Mouse (Mus musculus) myocyte (in vitro differentiated cells): ENCODE results near the gene Tmem201.

ENCODE experiments used
- CEBPB ChIP-seq: IDR thresholded peaks from 2 replicates; pipeline ENCODE4 v1.6.1; 2011; ENCODE audit warnings: mild to moderate bottlenecking, moderate library complexity; ENCODE audit not compliant: poor library complexity, insufficient read depth, severe bottlenecking
- E2F4 ChIP-seq: IDR thresholded peaks from one replicate; pipeline ENCODE4 v1.6.1; 2011; ENCODE audit warnings: mild to moderate bottlenecking, control low read depth, moderate library complexity; ENCODE audit not compliant: insufficient read depth
- POLR2A ChIP-seq: IDR thresholded peaks from one replicate; pipeline ENCODE4 v1.6.1; 2011; ENCODE audit warnings: low read depth, mild to moderate bottlenecking, control low read depth, moderate library complexity; ENCODE audit not compliant: insufficient read length
- POLR2AphosphoS2 ChIP-seq: IDR thresholded peaks from one replicate; pipeline ENCODE4 v1.6.1; 2011; ENCODE audit warnings: low read depth, control low read depth; ENCODE audit not compliant: insufficient read length
- SRF ChIP-seq: IDR thresholded peaks from one replicate; pipeline ENCODE4 v1.6.1; 2011; ENCODE audit warnings: low read depth; ENCODE audit not compliant: control insufficient read depth, insufficient read length
- TCF12 ChIP-seq: IDR thresholded peaks from one replicate; pipeline ENCODE4 v1.6.1; 2011; ENCODE audit warnings: mild to moderate bottlenecking, control low read depth; ENCODE audit not compliant: poor library complexity, insufficient read depth, severe bottlenecking
- USF1 ChIP-seq: IDR thresholded peaks from one replicate; pipeline ENCODE4 v1.6.1; 2011; ENCODE audit warnings: low read depth, mild to moderate bottlenecking, control low read depth, moderate library complexity

GRCm38 (mm10) chr4:149733748-149734147 is 4.1 kb downstream of the Tmem201 start:
- TF ChIP-seq TCF12, result no peak
- TF ChIP-seq POLR2A, result no peak
- TF ChIP-seq USF1, result no peak
- no peak for TF ChIP-seq E2F4
- TF ChIP-seq SRF, result no peak
- TF ChIP-seq POLR2AphosphoS2, result no peak
- TF ChIP-seq CEBPB, result no peak
